Mouse (Mus musculus) megakaryocyte, adult 5-6 weeks (primary cell): ENCODE measurements around the gene Cables2. TPM values are rescaled to one million over a fixed set of nuclear protein-coding genes. Genes with fewer than 3 reads are reported as not detected.
"Not testable (repeated sequence)": the region's sequence is repeated elsewhere in the genome, so short reads cannot be mapped to it uniquely, and the experiment has no call there.

ENCODE experiments used
- ATAC-seq: 2 replicates; pipeline ENCODE4 v1.8.0; 2016; ENCODE audit warnings: mild to moderate bottlenecking, inconsistent platforms; ENCODE audit not compliant: poor library complexity, severe bottlenecking
- total RNA-seq, 2 experiments: library from RNA; stranded (forward) in 1 of 2; stranded (reverse) in 1 of 2; fragments of 153-499, 151-499 nt in 1 of 2; fragments of 221-1000, 200-1000 nt in 1 of 2; gene quantifications; 2 replicates each; pipeline versions ENCODE4 v1.2.3 to v1.2.4; 2015 to 2017

The Cables2 gene
- total RNA-seq, 2 experiments from 2014 or later: 12.1 to 16.0 TPM

GRCm38 (mm10) chr2:180279321-180279720 lies 6.0 kb upstream of the Cables2 start:
- ATAC-seq: no peak

- ATAC-seq: no peak
Measured at GRCm38 (mm10) chr2:180277773-180278320, 4.6 kb upstream of the Cables2 start.

GRCm38 (mm10) chr2:180276851-180277259 lies 3.6 kb upstream of the Cables2 start:
- peak; percentile 50 for ATAC-seq

GRCm38 (mm10) chr2:180276385-180276784 lies 3.1 kb upstream of the Cables2 start:
- ATAC-seq: peak; percentile 0; the same call in 1 of the 2 replicates

GRCm38 (mm10) chr2:180275836-180276235 lies 2.5 kb upstream of the Cables2 start:
- ATAC-seq: peak; percentile 31

GRCm38 (mm10) chr2:180274523-180274922 lies 1.2 kb upstream of the Cables2 start:
- ATAC-seq: no peak

GRCm38 (mm10) chr2:180272884-180273321 lies 393 bp downstream of the Cables2 start:
- ATAC-seq: no peak

GRCm38 (mm10) chr2:180271804-180272395 lies 1.4 kb downstream of the Cables2 start:
- no peak for ATAC-seq

- ATAC-seq: peak; percentile 31
Measured at GRCm38 (mm10) chr2:180270537-180271255, 2.6 kb downstream of the Cables2 start.

- no peak for ATAC-seq
Measured at GRCm38 (mm10) chr2:180269329-180269728, 4.0 kb downstream of the Cables2 start.

GRCm38 (mm10) chr2:180267955-180268354 lies 5.3 kb downstream of the Cables2 start:
- ATAC-seq: no peak

GRCm38 (mm10) chr2:180262891-180263290 lies 10.4 kb downstream of the Cables2 start:
- no peak for ATAC-seq

- ATAC-seq: no peak
Measured at GRCm38 (mm10) chr2:180262441-180262840, 10.9 kb downstream of the Cables2 start.

GRCm38 (mm10) chr2:180261901-180262300 lies 11.4 kb downstream of the Cables2 start:
- ATAC-seq: no peak

- ATAC-seq: no peak
Measured at GRCm38 (mm10) chr2:180260610-180261480, 12.5 kb downstream of the Cables2 start.

- not testable (repeated sequence) for ATAC-seq
Measured at GRCm38 (mm10) chr2:180259826-180260609, 13.3 kb downstream of the Cables2 start.

GRCm38 (mm10) chr2:180258951-180259484 lies 14.3 kb downstream of the Cables2 start:
- not testable (repeated sequence) for ATAC-seq

GRCm38 (mm10) chr2:180257963-180258865 lies 15.1 kb downstream of the Cables2 start:
- no peak for ATAC-seq

- peak; percentile 89 for ATAC-seq
Measured at GRCm38 (mm10) chr2:180257001-180257521, 16.2 kb downstream of the Cables2 start, which contains the start of gene Rps21. Gene Rps21, plus strand, starts transcription at chr2:180257377.
